Comparison of ENCODE assay signal across 8 mouse cellular contexts in the genomic region with DNA sequence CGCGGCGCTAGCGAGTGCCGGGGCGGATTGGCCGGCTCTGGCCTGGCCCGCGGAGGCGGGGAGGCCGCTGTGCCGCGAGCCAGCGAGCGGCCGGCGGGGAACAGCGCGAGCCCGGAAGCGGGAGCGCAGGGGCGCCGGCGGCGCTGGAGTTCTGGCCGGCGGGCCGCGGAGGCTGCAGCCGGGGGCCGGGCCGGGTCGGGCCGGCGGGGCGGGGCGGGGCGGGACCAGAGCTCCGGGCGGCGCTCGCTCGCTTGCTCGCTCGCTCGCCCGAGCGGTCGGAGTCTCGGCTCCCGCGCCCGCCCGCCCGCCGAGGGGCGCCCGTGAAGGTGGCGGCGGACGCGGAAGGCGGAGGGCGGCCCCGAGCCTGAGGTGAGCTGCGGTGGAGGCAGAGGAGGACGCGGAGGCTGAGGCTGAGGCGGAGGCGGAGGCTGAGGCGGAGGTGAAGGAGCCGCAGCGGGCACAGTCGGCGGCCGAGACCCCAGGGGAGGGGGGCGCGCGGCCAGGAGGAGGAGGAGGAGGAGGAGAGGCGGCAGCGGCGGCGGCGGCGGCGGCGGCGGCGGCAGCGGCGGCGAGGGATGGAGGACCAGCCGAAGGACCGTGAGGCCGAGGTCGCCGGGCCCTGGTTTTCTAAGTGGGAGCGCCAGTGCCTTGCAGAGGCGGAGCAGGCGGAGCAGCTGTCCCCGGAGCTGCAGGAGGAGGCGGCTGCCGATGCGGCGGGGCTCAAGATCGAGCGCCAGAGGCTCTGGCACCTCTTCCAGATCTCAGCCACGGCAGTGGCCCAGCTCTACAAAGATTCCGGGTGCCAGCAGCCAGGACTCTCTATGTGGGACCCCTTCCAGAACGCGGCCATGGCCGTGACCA. TPM values are rescaled to one million over a fixed set of nuclear protein-coding genes. Genes with fewer than 3 reads are reported as not detected.
DNase-seq lines count a peak whose midpoint lies in the region; ATAC-seq lines count a peak whose summit lies in the region.

No protein-coding gene starts in this region.

- WGBS in hindbrain, embryonic 14.5 days: 26% methylated on average over 55 of the region's 113 CpGs

- peak overlapping the region; percentile 69 for H3K27ac ChIP-seq in hindbrain, embryonic 14.5 days

- peak; percentile 66 for DNase-seq in adrenal gland, adult 2 months
- peak; percentile 42 to 50 for DNase-seq in cerebellum, postnatal 14 days
- DNase-seq in gastrocnemius, adult 18-20 months (ENCODE audit: low spot score): peak; percentile 7
- peak; percentile 26 for DNase-seq in hindbrain, embryonic 14.5 days (ENCODE audit: low spot score)
- DNase-seq in layer of hippocampus, postnatal 25 days (ENCODE audit: extremely low spot score in 1 of 2, low spot score in 1 of 2): peak; percentile 4 to 26
- peak; percentile 10 for DNase-seq in lung, postnatal 10 days
- DNase-seq in right cerebral cortex, adult 18-20 months: peak; percentile 19
- DNase-seq in spleen, postnatal 14 days (ENCODE audit: low spot score in 2 of 2): no peak

- peak overlapping the region; percentile 55 for H3K4me2 ChIP-seq in hindbrain, embryonic 14.5 days (replicated peaks)

- H3K9me3 ChIP-seq in hindbrain, embryonic 14.5 days (ENCODE audit: control insufficient read depth, low read length): no peaks in the 10 kb centered on the region

- peak overlapping the region; percentile 62 for H3K9ac ChIP-seq in hindbrain, embryonic 14.5 days

- no peaks in the 10 kb centered on the region for H3K36me3 ChIP-seq in hindbrain, embryonic 14.5 days (replicated peaks; ENCODE audit: control insufficient read depth, insufficient read depth)

- no peaks in the 10 kb centered on the region for H3K4me1 ChIP-seq in hindbrain, embryonic 14.5 days (replicated peaks; ENCODE audit: control insufficient read depth, insufficient read depth, low read length)

- H3K4me3 ChIP-seq in hindbrain, embryonic 14.5 days (replicated peaks; ENCODE audit: low read length): peak overlapping the region; percentile 42

- H3K27me3 ChIP-seq in hindbrain, embryonic 14.5 days (ENCODE audit: control insufficient read depth, insufficient read depth, low read length): no peaks in the 10 kb centered on the region

- ATAC-seq in hindbrain, embryonic 14.5 days (ENCODE audit: low FRiP score): peak; percentile 88

RNA-seq across cellular contexts. Expression of gene Gm7073, which starts 8.6 kb away (rescaled TPM):
- total RNA-seq in adrenal gland, adult 2 months (2021): not detected
- not detected in 2 replicates for polyA plus RNA-seq in adrenal gland, adult 2 months (2012; rRNA removed)
- total RNA-seq in gastrocnemius, adult 18-20 months (2021): not detected
- polyA plus RNA-seq in hindbrain, embryonic 14.5 days (2014; fragmentation: Nextera tagmentation; extraction: Ambion mirVana): not detected in 2 replicates
- not detected for total RNA-seq in layer of hippocampus, postnatal 25 days (2021)

RNA-seq across cellular contexts. Expression of gene Atp11c, which starts 44.8 kb away (rescaled TPM):
- total RNA-seq in adrenal gland, adult 2 months (2021): 10 to 100 TPM; 13.6 to 15.1 TPM
- polyA plus RNA-seq in adrenal gland, adult 2 months (2012; rRNA removed): 1.3 and 2.0 TPM in 2 replicates
- total RNA-seq in gastrocnemius, adult 18-20 months (2021): 1 to 10 TPM; 2.4 to 2.6 TPM
- 16.1 and 19.5 TPM in 2 replicates for polyA plus RNA-seq in hindbrain, embryonic 14.5 days (2014; fragmentation: Nextera tagmentation; extraction: Ambion mirVana)
- 1 to 10 TPM; 8.9 to 9.1 TPM for total RNA-seq in layer of hippocampus, postnatal 25 days (2021)

Comparison
In these comparisons a context has a peak if more than half of its experiments do, and no peak if none do; other contexts are left out.
1. DNase-seq: peak in adrenal gland, adult 2 months (single experiment), cerebellum, postnatal 14 days (2 of 2), gastrocnemius, adult 18-20 months (single experiment), hindbrain, embryonic 14.5 days (single experiment), layer of hippocampus, postnatal 25 days (2 of 2), lung, postnatal 10 days (single experiment) and right cerebral cortex, adult 18-20 months (single experiment); none in spleen, postnatal 14 days (0 of 2).